Mouse (Mus musculus) kidney, adult 11 months (tissue): ENCODE measurements around the gene Olfr1102.

Source experiments
- DNase-seq: peaks from one replicate; pipeline ENCODE4 v3.0.0; 2022

Olfr1102 gene

GRCm38 (mm10) chr2:86998098-86998497, at the start of gene Olfr1102:
Gene Olfr1102, plus strand, starts transcription at chr2:86998398.
- no peak for DNase-seq

DNA sequence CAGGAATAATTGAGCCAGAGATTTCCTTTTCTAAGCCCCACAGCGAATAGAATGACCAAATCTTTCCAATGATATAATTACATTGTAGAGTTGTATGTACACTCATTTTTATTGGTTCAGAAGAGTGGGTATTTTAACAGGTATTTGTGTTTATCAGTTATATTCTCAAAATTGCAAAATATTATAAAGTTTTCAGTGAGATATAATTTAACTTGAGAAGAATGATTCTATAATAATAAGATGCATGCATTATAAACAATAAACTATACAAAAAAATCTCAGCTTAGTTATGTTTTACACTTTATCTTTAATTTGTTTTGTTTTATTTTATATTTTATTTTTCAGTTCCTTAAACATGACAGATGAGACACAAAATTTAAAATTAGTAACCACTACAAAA, 37.6 kb upstream of the Olfr1102 start, which contains the start of gene Olfr1099:
TSS of gene Olfr1099 (minus strand) at position 101 of the 400 bp plus-strand sequence.
- no peak for DNase-seq

GRCm38 (mm10) chr2:86979854-86980253, 18.3 kb upstream of the Olfr1102 start, which contains the start of gene Olfr1100:
Gene Olfr1100, minus strand, starts transcription at chr2:86979954.
- DNase-seq = no peak

GRCm38 (mm10) chr2:86991121-86991520, 7.1 kb upstream of the Olfr1102 start, which contains the start of gene Olfr1101:
Gene Olfr1101, minus strand, starts transcription at chr2:86991221.
- no peak for DNase-seq

DNA sequence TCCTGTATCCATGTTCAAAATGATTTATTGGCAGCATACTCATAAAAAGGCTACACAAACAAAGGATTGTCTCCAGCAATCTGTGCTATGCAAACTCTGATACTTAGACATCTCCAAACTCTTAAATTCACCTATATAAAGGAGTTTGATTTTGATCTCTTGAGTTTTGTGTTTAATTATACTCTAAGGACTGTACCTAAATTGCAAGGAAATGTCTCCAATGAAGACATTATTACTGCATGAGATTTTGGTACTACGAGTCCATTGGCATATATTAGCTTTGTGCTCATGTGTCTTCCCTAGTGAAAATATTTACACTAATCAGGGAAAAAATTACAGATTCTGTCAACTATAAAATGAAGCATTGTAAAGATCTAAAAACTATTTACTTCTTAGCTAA, 28.8 kb downstream of the Olfr1102 start, which contains the start of gene Olfr1104:
TSS of gene Olfr1104 (minus strand) at position 101 of the 400 bp plus-strand sequence.
- DNase-seq = no peak

- DNase-seq = no peak
These were observed 38.2 kb downstream of the Olfr1102 start, which contains the start of gene Olfr1105 for GRCm38 (mm10) chr2:87036431-87036830. Gene Olfr1105, minus strand, starts transcription at chr2:87036531.

DNA sequence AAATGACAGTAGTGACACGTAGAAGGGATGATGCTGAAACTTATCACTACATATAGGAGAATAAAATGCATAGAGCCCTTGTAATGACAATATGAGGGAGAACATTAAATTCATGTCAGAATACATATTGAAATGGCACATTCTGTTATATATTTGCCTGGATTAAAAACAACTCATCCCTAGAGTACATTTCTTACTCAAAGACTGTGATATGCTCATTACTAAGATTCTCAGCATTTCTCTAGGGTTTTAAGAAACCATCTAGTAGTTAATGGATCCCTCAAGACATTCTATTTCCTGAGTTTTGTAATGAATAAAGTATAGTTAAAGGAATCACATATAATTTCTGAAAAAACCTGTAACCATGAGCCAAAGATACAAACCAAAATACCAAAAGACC, 54.0 kb downstream of the Olfr1102 start, which contains the start of gene Olfr1106:
TSS of gene Olfr1106 (minus strand) at position 101 of the 400 bp plus-strand sequence.
- DNase-seq = no peak
